Mouse (Mus musculus): ENCODE measurements around the gene Clk2.

- TF ChIP-seq GATA1 (IDR thresholded peaks at IDR 0.05; ENCODE audit: borderline replicate concordance, low read length) (no peak), FLI1 (IDR thresholded peaks at IDR 0.05; ENCODE audit: low read length) (no peak)
These were observed at the start of gene Clk2 for GRCm38 (mm10) chr3:89164506-89165267.
